8 mouse cellular contexts compared by ENCODE assay signal in genomic region chr17:70706976-70707818, GRCm38 (mm10).
A peak's percentile ranks its signal among the peaks of the same experiment; 100 is the strongest.
DNase-seq lines count a peak whose midpoint lies in the region; ATAC-seq lines count a peak whose summit lies in the region.

No protein-coding gene starts in this region.

- peak; percentile 67 for ATAC-seq in hindbrain, embryonic 12.5 days (ENCODE audit: low FRiP score)

- H3K4me3 ChIP-seq in hindbrain, embryonic 12.5 days = peak overlapping the region; percentile 18; the same call in 1 of the 2 replicates

- H3K4me2 ChIP-seq in hindbrain, embryonic 12.5 days (replicated peaks) = peak overlapping the region; percentile 57

- peaks cover 6% of the 10 kb centered on the region for H3K4me1 ChIP-seq in hindbrain, embryonic 12.5 days

- H3K9me3 ChIP-seq in hindbrain, embryonic 12.5 days (replicated peaks) = no peaks in the 10 kb centered on the region

- H3K36me3 ChIP-seq in hindbrain, embryonic 12.5 days = no peaks in the 10 kb centered on the region

- DNase-seq in MEL-GATA-1-ER (ENCODE audit: extremely low read depth, low read depth) = peak; percentile 50
- peak; percentile 79 for DNase-seq in cerebellum, adult 9-10 months
- DNase-seq in frontal cortex, postnatal 10 days (ENCODE audit: low spot score in 2 of 2) = peak; percentile 66 to 82
- DNase-seq in layer of hippocampus, postnatal 10 days (ENCODE audit: low spot score in 2 of 2) = peak; percentile 87 to 91
- peak; percentile 85 for DNase-seq in lung, postnatal 14 days
- DNase-seq in retina, adult 2 months (ENCODE audit: low read depth, low spot score) = peak; percentile 23
- DNase-seq in thymus, postnatal 25 days = peak; percentile 81

- no peak overlapping the region for H3K27ac ChIP-seq in hindbrain, embryonic 12.5 days

- peaks cover 2% of the 10 kb centered on the region for H3K27me3 ChIP-seq in hindbrain, embryonic 12.5 days

- WGBS in hindbrain, embryonic 12.5 days = 7% methylated on average over 28 of the region's 28 CpGs

- H3K9ac ChIP-seq in hindbrain, embryonic 12.5 days = peak overlapping the region; percentile 18; the same call in 1 of the 2 replicates

Comparison
In these comparisons a context has a peak if more than half of its experiments do, and no peak if none do; other contexts are left out.
1. DNase-seq: peak in every context shown above with its lines; median percentile 89 in layer of hippocampus, postnatal 10 days; 85 in lung, postnatal 14 days; 81 in thymus, postnatal 25 days; 79 in cerebellum, adult 9-10 months; 74 in frontal cortex, postnatal 10 days; 50 in MEL-GATA-1-ER; 23 in retina, adult 2 months.